Mouse (Mus musculus): ENCODE results near the gene Gm3336.

DNA sequence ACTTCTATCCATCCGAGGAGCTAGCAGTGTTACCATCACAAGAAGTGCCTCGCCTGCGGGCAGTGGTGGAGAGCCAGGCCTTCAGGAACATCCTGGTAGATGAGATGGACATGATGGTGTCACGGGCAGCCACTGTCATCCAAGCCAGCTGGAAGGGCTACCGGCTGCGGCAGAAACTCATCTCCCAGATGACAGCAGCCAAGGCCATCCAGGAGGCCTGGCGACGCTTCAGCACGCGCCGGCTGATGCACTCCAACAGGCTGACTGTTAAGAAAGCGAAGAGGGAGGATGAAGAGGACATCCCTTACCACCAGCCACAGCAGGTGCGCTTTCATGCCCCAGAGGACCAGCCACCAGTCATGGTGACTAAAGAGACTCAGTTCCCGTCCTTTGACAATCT is 10.1 kb upstream of the Gm3336 start:
- no peak for TF ChIP-seq CTCF (IDR thresholded peaks at IDR 0.05; ENCODE audit: extremely low read depth, insufficient read depth, insufficient read length, insufficient replicate concordance)
- no peak for TF ChIP-seq POLR2A (IDR thresholded peaks at IDR 0.05; ENCODE audit: low read depth, low read length)
